Mouse (Mus musculus) G1E (cell line): Measurements from ENCODE around the gene Tmem138.

Experiments
- CTCF ChIP-seq: IDR thresholded peaks from 2 replicates; pipeline ENCODE4 v1.5.1; 2012; ENCODE audit warnings: low read depth, low read length, inconsistent platforms, mixed read lengths
- GATA1 ChIP-seq: IDR thresholded peaks from 2 replicates; pipeline ENCODE4 v1.6.1; 2012; ENCODE audit warnings: borderline replicate concordance, low read length, inconsistent platforms, mixed read lengths
- TAL1 ChIP-seq: conservative IDR thresholded peaks from 2 replicates; pipeline ENCODE4 v1.6.1; 2012; ENCODE audit warnings: low read depth, low read length, inconsistent platforms, mixed read lengths

GRCm38 (mm10) chr19:10576690-10577561, at the start of gene Tmem138, which contains the start of gene Cyb561a3:
- TF ChIP-seq GATA1 (no peak), CTCF (no peak), TAL1 (no peak)
